Mouse (Mus musculus) erythroblast, embryonic 14.5 days (primary cell): ENCODE data around the gene Man1c1.

Source experiments
- GATA1 ChIP-seq: IDR thresholded peaks from 2 replicates; pipeline ENCODE4 v1.6.1; 2012; ENCODE audit warnings: low read length, inconsistent platforms, mixed read lengths
- TAL1 ChIP-seq: IDR thresholded peaks from 3 replicates; pipeline ENCODE4 v1.6.1; 2012; ENCODE audit warnings: low read length, inconsistent platforms, mixed read lengths

- no peak for TF ChIP-seq GATA1
- TF ChIP-seq TAL1 = no peak
These were observed 79.8 kb downstream of the Man1c1 start for GRCm38 (mm10) chr4:134624109-134624862.
